Mouse (Mus musculus) ES-Bruce4 (cell line): ENCODE measurements around the gene Fgf11.

Experiments
- CTCF ChIP-seq: IDR thresholded peaks from one replicate; pipeline ENCODE4 v1.8.1; 2011; ENCODE audit warnings: low read depth, low read length
- EP300 ChIP-seq: IDR thresholded peaks from 2 replicates; pipeline ENCODE4 v1.6.1; 2011; ENCODE audit warnings: low read depth, low read length; ENCODE audit not compliant: insufficient read depth
- POLR2A ChIP-seq: IDR thresholded peaks from one replicate; pipeline ENCODE4 v1.8.1; 2011; ENCODE audit warnings: low read length; ENCODE audit not compliant: insufficient read depth

DNA sequence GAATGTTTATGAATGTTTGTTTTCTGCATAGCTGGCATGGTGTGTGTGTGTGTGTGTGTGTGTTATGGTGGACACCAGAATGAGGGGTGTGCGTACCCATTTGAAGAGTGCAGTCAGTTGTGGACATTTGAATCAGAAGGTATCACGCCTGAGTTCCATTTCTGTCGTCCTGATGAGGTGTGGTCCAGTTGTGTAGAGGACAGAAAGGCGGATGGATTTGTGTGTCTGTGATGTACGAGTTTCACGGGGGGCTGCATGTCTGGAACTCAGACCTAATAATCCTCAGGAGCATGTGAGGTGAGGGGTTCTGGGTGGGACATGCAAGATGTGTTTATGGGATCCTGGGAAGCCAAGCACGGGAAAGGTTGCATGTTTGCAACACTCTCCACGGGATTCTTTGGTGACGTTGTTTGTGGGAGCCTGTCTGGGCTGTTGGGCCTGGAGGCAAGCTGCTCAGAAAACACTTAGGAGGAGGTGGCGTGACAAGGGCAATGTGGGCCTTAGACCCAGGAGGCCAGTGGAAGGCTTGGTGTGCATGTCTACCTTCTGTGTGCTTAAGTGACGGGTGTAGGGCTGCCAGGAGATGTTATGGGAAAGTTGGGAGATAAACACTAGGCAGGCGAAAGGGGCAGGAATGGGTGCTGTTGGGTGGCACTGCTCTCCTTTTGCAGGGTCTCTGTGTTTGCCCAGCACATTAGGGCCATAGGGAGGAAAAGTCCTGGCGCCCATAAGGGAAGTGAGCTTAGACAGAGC, 34.6 kb downstream of the Fgf11 start:
- TF ChIP-seq POLR2A = no peak
- TF ChIP-seq EP300 = no peak
- TF ChIP-seq CTCF = no peak
